Mouse (Mus musculus) midbrain, embryonic 16.5 days (tissue): ENCODE data around the gene Sv2c. TPM values are rescaled to one million over a fixed set of nuclear protein-coding genes. Genes with fewer than 3 reads are reported as not detected.
A peak's percentile ranks its signal among the peaks of the same experiment; 100 is the strongest.

ENCODE experiments used
- ATAC-seq: fragments of 200-750 bp; cut with Nextera tagmentation; 2 replicates; pipeline ENCODE4 v1.8.0; 2017; ENCODE audit warnings: moderate TSS enrichment
- H3K27ac ChIP-seq: fragments of 300-500 bp; sonication (generic); 2 replicates; pipeline ENCODE4 v1.5.1; 2014; ENCODE audit warnings: mild to moderate bottlenecking, low read length, mixed read lengths
- H3K27me3 ChIP-seq: fragments of 300-500 bp; sonication (generic); 2 replicates; pipeline ENCODE4 v1.6.1; 2014; ENCODE audit warnings: low read depth, low read length, mixed read lengths; ENCODE audit not compliant: control insufficient read depth, insufficient read depth
- H3K36me3 ChIP-seq: fragments of 300-500 bp; sonication (generic); 2 replicates; pipeline ENCODE4 v1.6.1; 2014; ENCODE audit warnings: mild to moderate bottlenecking, low read length, moderate library complexity, mixed read lengths; ENCODE audit not compliant: control insufficient read depth, insufficient read depth
- H3K4me1 ChIP-seq: fragments of 300-500 bp; sonication (generic); 2 replicates; pipeline ENCODE4 v1.6.1; 2014; ENCODE audit warnings: mild to moderate bottlenecking, low read length, mixed read lengths; ENCODE audit not compliant: control insufficient read depth, insufficient read depth
- H3K4me2 ChIP-seq: fragments of 300-500 bp; sonication (generic); 2 replicates; pipeline ENCODE4 v1.6.1; 2014; ENCODE audit warnings: mild to moderate bottlenecking, low read length, mixed read lengths
- H3K4me3 ChIP-seq: fragments of 300-500 bp; sonication (generic); 2 replicates; pipeline ENCODE4 v1.5.1; 2014; ENCODE audit warnings: low read depth, mild to moderate bottlenecking, low read length, moderate library complexity, mixed read lengths
- H3K9ac ChIP-seq: fragments of 300-500 bp; sonication (generic); 2 replicates; pipeline ENCODE4 v1.6.1; 2014; ENCODE audit warnings: low read depth, low read length, mixed read lengths
- H3K9me3 ChIP-seq: fragments of 300-500 bp; sonication (generic); replicated peaks from 2 replicates; pipeline ENCODE4 v1.6.1; 2014; ENCODE audit warnings: mild to moderate bottlenecking, low read length, mixed read lengths; ENCODE audit not compliant: control insufficient read depth, poor library complexity, severe bottlenecking
- WGBS: fragments of 180-500 bp; shearing (Covaris S2); extraction: QIAGEN DNeasy Blood & Tissue Kit; methylation state at CpG from one replicate; pipeline ENCODE4 v1.1.7; 2014; 5-methylcytosine and 5-hydroxymethylcytosine counted together
- polyA plus RNA-seq: library from polyadenylated mRNA; unstranded; fragments of >200 nt; fragmentation: Nextera tagmentation; extraction: Ambion mirVana; gene quantifications from 2 replicates; pipeline ENCODE4 v1.2.1, GENCODE M21; 2015

Sv2c gene
- polyA plus RNA-seq, 1 experiment from 2014 or later: 9.2 TPM

GRCm38 (mm10) chr13:95959651-95960476 lies 172.5 kb downstream of the Sv2c start:
- WGBS: 7% methylated on average over 14 of the region's 14 CpGs
- no peak overlapping the region for H3K27ac ChIP-seq
- ATAC-seq: no peak
- no peaks in the 10 kb centered on the region for H3K36me3 ChIP-seq
- peaks cover 21% of the 10 kb centered on the region for H3K4me1 ChIP-seq
- H3K4me2 ChIP-seq: no peak overlapping the region; the same call in 1 of the 2 replicates
- no peak overlapping the region for H3K9ac ChIP-seq
- H3K4me3 ChIP-seq: no peak overlapping the region
- H3K27me3 ChIP-seq: no peaks in the 10 kb centered on the region
- H3K9me3 ChIP-seq: no peaks in the 10 kb centered on the region

- H3K9me3 ChIP-seq: no peaks in the 10 kb centered on the region
- H3K4me1 ChIP-seq: peaks cover 13% of the 10 kb centered on the region
- no peaks in the 10 kb centered on the region for H3K36me3 ChIP-seq
- ATAC-seq: no peak
- H3K4me3 ChIP-seq: no peak overlapping the region
- H3K27ac ChIP-seq: no peak overlapping the region
- H3K9ac ChIP-seq: no peak overlapping the region
- WGBS: 87% methylated on average over 10 of the region's 10 CpGs
- no peak overlapping the region for H3K4me2 ChIP-seq
- H3K27me3 ChIP-seq: no peaks in the 10 kb centered on the region
Measured at GRCm38 (mm10) chr13:95957134-95957533, 175.2 kb downstream of the Sv2c start.

GRCm38 (mm10) chr13:95956327-95956781 lies 176.0 kb downstream of the Sv2c start:
- Histone ChIP-seq H3K36me3 (no peaks in the 10 kb centered on the region), H3K4me1 (peaks cover 10% of the 10 kb centered on the region), H3K4me2 (no peak overlapping the region), H3K9me3 (no peaks in the 10 kb centered on the region), H3K4me3 (no peak overlapping the region), H3K27me3 (no peaks in the 10 kb centered on the region), H3K9ac (no peak overlapping the region), H3K27ac (no peak overlapping the region)
- ATAC-seq: no peak
- WGBS: 89% methylated on average over 2 of the region's 2 CpGs

GRCm38 (mm10) chr13:95955204-95955603 lies 177.2 kb downstream of the Sv2c start:
- Histone ChIP-seq H3K4me3 (no peak overlapping the region), H3K4me2 (no peak overlapping the region), H3K9ac (no peak overlapping the region), H3K27me3 (no peaks in the 10 kb centered on the region), H3K36me3 (no peaks in the 10 kb centered on the region), H3K4me1 (peaks cover 8% of the 10 kb centered on the region), H3K27ac (no peak overlapping the region), H3K9me3 (no peaks in the 10 kb centered on the region)
- no peak for ATAC-seq
- 88% methylated on average over 5 of the region's 5 CpGs for WGBS

- 29% methylated on average over 4 of the region's 4 CpGs for WGBS
- ATAC-seq: peak; percentile 53; the same call in 1 of the 2 replicates
Measured at GRCm38 (mm10) chr13:95953636-95954035, 178.7 kb downstream of the Sv2c start.

GRCm38 (mm10) chr13:95952263-95952662 lies 180.1 kb downstream of the Sv2c start:
- Histone ChIP-seq H3K4me3 (no peak overlapping the region), H3K9me3 (no peaks in the 10 kb centered on the region), H3K9ac (no peak overlapping the region), H3K4me1 (peaks cover 2% of the 10 kb centered on the region; the same call in 1 of the 2 replicates), H3K4me2 (no peak overlapping the region), H3K36me3 (no peaks in the 10 kb centered on the region), H3K27me3 (no peaks in the 10 kb centered on the region), H3K27ac (no peak overlapping the region)
- 82% methylated on average over 4 of the region's 4 CpGs for WGBS
- no peak for ATAC-seq

More at GRCm38 (mm10) chr13:95953636-95954035, 178.7 kb downstream of the Sv2c start:
- no peaks in the 10 kb centered on the region for H3K36me3 ChIP-seq
- no peak overlapping the region for H3K4me3 ChIP-seq
- H3K9me3 ChIP-seq: no peaks in the 10 kb centered on the region
- no peak overlapping the region for H3K27ac ChIP-seq
- peaks cover 2% of the 10 kb centered on the region; the same call in 1 of the 2 replicates for H3K4me1 ChIP-seq
- no peak overlapping the region for H3K9ac ChIP-seq
- H3K27me3 ChIP-seq: no peaks in the 10 kb centered on the region
- no peak overlapping the region for H3K4me2 ChIP-seq

GRCm38 (mm10) chr13:95951098-95951894 lies 181.1 kb downstream of the Sv2c start:
- Histone ChIP-seq H3K4me2 (no peak overlapping the region), H3K9ac (no peak overlapping the region), H3K27me3 (no peaks in the 10 kb centered on the region), H3K27ac (no peak overlapping the region), H3K4me3 (no peak overlapping the region), H3K36me3 (no peaks in the 10 kb centered on the region), H3K4me1 (peaks cover 2% of the 10 kb centered on the region; the same call in 1 of the 2 replicates), H3K9me3 (no peaks in the 10 kb centered on the region)
- 66% methylated on average over 7 of the region's 7 CpGs for WGBS
- no peak for ATAC-seq

- no peaks in the 10 kb centered on the region for H3K9me3 ChIP-seq
- H3K4me1 ChIP-seq: peaks cover 2% of the 10 kb centered on the region; the same call in 1 of the 2 replicates
- no peaks in the 10 kb centered on the region for H3K27me3 ChIP-seq
- no peak overlapping the region for H3K9ac ChIP-seq
- H3K4me2 ChIP-seq: no peak overlapping the region
- ATAC-seq: no peak
- H3K36me3 ChIP-seq: no peaks in the 10 kb centered on the region
- no peak overlapping the region for H3K27ac ChIP-seq
- 83% methylated on average over 11 of the region's 11 CpGs for WGBS
- no peak overlapping the region for H3K4me3 ChIP-seq
Measured at GRCm38 (mm10) chr13:95950434-95951091, 181.8 kb downstream of the Sv2c start.
